Mouse (Mus musculus): ENCODE results near the gene Ddx52.

DNA sequence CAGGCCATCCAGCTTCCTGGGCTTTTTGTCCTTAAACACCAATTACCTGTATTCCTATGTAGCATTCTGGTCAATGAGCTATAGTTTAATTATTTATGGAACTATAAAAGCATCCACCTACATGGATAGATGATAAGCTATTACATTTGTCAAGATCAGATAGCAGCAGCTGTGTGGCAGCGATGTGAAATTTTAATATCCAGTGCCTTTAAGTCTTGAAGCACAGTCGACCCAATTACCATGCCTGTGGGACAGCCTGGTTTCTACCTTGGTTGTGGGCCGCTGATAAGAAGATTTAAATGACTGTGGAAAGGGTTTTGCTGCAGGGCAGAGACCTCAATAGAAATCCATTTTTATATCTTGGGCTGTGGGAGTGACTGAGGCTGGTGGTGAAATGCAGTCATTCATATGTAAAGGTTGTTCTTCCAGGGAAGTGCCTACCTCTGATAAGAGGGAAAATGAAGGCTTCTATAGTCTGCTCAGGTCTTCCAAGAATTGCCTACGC is 57.6 kb downstream of the Ddx52 start:
- TF ChIP-seq CTCF (IDR thresholded peaks at IDR 0.05; ENCODE audit: borderline replicate concordance, extremely low read depth, insufficient read depth, insufficient read length) (no peak), POLR2A (IDR thresholded peaks at IDR 0.05; ENCODE audit: borderline replicate concordance, extremely low read depth, insufficient read depth, insufficient read length, poor library complexity, severe bottlenecking) (no peak)
